Mouse (Mus musculus): ENCODE data around the gene Fbxo22.
"Not testable (repeated sequence)": the region's sequence is repeated elsewhere in the genome, so short reads cannot be mapped to it uniquely, and the experiment has no call there.

Fbxo22 gene

DNA sequence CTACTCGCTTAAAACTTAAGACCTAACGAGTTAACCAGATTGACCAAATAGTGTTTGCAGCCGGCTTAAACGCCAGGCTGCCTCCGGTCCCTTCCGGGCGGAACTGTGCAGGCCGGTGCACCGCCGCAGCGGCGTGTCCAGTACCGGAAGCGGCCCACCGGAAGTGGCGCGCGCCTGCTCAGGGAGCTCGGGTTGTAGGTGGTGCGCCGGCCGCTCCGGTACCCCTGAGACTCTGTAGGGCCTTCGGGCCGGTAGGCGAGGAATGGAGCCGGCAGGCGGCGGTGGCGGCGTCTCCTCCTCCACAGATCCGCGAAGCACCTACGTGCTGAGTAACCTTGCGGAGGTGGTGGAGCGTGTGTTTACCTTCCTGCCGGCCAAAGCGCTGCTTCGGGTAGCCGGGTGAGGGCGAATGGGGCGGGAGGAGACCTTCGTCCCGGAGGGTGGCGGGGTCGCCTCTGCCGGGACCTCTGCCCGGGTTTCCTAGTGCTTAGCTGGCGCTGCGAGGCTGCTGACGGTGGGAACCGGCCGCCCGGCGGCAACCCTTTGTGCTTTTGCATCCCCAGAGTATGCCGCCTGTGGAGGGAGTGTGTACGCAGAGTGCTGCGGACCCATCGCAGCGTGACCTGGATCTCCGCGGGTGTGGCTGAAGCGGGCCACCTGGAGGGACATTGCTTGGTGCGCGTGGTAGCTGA is at the start of gene Fbxo22:
TSS of gene Fbxo22 (plus strand) at position 136 of the 692 bp plus-strand sequence.
- DNase-seq (ENCODE audit: low spot score): peak; percentile 69

GRCm38 (mm10) chr9:55170655-55171412 is 37.9 kb upstream of the Fbxo22 start:
- DNase-seq (ENCODE audit: low spot score): no peak

GRCm38 (mm10) chr9:55172195-55172685 is 36.5 kb upstream of the Fbxo22 start:
- DNase-seq (ENCODE audit: low spot score): no peak

DNA sequence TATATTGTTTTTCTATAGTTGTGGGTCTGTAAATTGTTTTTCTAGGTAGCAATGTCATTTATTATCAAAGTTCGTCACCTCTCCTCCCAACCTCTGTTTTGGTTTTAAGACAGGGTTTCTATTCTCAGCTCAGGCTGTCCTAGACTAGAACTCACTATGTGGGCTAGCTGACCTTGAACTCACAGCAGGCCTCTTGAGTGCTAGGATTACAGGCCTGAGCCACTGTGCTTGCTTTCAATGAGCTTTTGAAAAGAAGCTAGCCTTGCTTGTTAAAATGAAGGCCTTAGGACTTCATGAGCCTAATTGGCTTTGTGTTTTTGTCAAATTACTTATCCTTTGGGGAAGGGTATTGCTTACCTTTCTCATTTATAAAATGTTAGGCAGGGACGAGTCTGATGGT is 34.5 kb upstream of the Fbxo22 start:
- DNase-seq (ENCODE audit: low spot score): no peak

GRCm38 (mm10) chr9:55195876-55196275 is 12.8 kb upstream of the Fbxo22 start:
- DNase-seq (ENCODE audit: low spot score): no peak

GRCm38 (mm10) chr9:55198260-55198659 is 10.5 kb upstream of the Fbxo22 start:
- DNase-seq (ENCODE audit: low spot score): no peak

DNA sequence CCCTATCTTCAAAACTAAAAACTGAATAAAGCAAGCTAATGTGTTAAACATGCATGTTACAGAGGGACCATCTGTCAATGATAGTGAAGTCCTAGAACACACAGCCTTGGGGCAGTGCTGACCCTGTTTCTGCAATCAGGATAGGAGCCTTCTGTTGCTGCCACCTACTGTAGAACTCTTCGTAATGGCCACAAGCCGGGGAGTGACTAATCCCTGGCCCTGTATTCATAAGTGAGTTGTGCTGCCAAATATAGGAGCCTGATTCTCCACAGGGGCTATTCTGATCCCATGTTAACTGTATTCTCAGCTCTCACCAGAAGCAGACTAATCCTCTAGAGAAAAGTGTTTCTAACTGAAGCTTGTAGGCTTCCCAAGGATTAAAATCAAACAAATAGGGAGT is 9.4 kb upstream of the Fbxo22 start:
- no peak for DNase-seq (ENCODE audit: low spot score)

- no peak for DNase-seq (ENCODE audit: low spot score)
Observed at GRCm38 (mm10) chr9:55208458-55208789, 301 bp upstream of the Fbxo22 start.

GRCm38 (mm10) chr9:55211611-55212010 is 2.9 kb downstream of the Fbxo22 start:
- DNase-seq (ENCODE audit: low spot score): no peak

- no peak for DNase-seq (ENCODE audit: low spot score)
Observed at GRCm38 (mm10) chr9:55213396-55213795, 4.7 kb downstream of the Fbxo22 start.

GRCm38 (mm10) chr9:55215056-55215455 is 6.3 kb downstream of the Fbxo22 start:
- no peak for DNase-seq (ENCODE audit: low spot score)

DNA sequence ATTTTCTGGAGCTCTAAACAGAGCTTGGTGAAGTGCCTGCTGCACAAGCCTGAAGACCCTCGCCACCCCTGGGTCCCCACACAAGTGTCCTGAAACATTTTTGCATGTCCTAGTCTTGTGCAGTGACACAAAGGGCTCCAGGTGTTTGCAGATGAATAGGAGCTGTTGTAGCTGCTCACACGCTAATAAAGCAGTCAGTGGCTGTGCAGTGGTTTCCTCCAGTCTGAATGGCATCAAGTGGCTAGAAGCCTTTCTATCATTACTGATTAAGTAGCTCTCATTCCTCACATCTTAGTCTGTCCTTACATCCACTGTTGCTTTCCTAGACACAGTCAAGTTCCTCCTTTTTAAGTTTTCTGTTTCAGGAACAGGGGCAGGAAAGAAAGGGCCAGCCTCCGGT is 6.9 kb downstream of the Fbxo22 start:
- no peak for DNase-seq (ENCODE audit: low spot score)

- no peak for DNase-seq (ENCODE audit: low spot score)
Observed at GRCm38 (mm10) chr9:55216078-55216477, 7.4 kb downstream of the Fbxo22 start.

DNA sequence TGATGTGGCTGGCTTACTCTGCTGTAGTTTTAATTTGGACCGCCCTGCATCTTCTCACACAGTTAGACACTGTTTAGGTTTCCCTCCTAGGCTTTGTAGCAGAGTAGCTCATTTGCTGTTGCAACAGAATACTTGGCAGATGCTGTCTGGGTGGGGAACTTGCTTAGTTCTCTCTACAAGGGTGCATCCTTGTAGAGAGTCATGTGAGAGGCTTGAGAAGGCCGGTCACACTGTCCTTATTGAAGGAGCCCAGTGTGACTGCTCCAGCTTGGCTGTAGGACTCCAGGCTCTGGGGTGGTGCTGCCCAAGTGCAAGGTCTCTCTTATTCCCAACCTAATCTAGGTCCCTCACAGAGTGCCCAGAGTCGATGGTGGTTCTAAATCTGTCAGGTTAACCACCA is 8.7 kb downstream of the Fbxo22 start:
- DNase-seq (ENCODE audit: low spot score): no peak

DNA sequence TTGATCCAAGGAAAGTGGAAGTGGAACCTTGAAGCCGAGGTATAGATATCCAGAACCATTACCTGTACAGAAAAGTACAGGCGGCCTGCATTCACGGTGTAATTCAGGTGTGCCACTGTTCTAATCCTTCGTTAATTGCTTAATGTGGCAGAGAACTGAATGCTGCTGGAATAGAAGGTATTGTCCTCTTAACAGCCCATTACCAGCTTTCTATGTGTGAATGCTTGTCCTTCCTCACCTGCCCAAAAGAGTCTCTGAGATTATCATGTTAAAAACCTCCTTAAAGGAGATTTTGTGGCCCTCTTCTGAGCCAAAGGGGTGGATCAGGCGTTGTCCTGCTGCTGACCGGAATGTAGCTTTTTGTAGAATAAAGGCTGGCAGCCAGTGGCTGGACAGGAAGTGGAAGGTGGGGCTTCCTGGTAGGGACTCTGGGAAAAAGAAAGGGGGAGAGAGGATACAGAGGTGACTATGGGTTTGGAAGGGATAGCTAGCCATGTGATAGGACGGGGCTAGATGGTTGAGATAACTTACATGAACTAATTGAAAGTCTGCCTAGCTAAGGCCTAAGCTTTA is 16.5 kb downstream of the Fbxo22 start:
- no peak for DNase-seq (ENCODE audit: low spot score)

DNA sequence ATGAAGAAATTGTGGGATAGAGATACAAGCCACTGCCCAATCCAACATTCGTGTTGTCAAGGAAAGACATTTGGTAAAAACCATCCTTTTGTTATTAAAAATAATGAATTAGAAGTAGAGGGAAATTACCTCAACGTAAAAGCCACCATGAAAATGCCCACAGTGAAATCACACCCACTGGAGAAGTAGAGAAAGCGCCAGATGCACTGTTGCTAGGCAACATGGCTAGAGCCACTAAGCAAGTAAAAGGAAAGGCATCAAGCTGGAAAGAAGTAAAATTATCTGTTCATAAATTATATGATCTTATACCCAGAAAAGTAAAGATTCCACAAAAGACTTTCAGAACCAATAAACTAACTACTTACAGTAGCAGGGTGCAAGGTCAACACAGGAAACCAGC is 17.5 kb downstream of the Fbxo22 start:
- DNase-seq (ENCODE audit: low spot score): no peak

- no peak for DNase-seq (ENCODE audit: low spot score)
Observed at GRCm38 (mm10) chr9:55228149-55228548, 19.4 kb downstream of the Fbxo22 start.

DNA sequence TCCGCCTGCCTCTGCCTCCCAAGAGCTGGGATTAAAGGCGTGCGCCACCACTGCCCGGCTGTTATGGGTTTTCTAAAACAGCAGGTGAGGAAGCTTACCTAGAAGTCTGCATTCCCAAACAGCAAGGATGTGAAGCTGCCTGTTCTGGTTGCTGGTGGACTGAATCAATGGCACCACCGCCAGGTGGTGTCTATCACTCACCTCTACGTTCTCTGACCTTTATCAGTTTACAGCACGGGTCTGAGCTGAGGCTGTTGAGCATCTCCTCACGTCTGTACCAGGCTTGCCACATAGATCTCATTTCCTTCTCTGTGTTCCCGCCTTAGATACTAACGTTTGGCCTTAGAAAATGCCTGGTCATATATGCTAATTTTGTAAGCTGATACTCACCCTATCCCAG is 20.3 kb downstream of the Fbxo22 start:
- no peak for DNase-seq (ENCODE audit: low spot score)

DNA sequence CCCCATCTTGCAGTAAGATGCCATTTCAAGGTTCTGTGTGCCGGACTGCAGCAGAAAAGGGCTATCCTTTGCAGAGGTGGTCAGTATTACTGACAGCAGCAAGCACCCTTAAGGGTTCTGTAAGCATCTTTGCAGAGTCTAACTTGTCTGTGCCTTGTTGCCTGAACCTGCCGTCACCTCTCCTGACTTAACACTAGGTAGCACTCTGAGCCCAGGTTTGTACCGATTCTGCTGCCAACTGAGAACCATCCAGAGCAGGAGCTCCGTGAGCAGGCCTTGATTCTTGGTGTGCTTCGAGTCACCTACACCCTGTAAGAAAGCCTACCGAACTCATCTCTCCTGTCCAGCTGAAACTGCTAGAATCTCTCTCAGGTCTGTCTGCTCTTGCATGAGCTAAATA is 22.8 kb downstream of the Fbxo22 start:
- no peak for DNase-seq (ENCODE audit: low spot score)

DNA sequence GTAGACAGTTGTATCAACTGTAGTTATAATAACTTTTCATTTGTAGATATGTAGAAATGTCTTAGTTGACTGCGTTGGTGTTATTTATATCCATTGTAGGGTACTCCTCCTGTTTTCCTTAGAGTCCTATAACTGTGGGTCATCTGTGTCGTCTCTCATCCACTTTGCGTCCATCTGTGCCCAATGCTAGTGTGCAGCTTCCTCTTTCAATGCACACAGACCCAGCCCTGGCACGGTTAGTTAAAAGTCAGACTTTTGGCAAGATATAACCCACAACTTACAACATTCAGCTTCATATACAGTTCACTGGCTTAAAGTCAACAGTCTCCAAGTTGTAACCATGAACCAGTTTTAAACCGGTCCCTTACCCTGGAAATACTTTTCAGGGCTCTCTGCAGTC is 23.4 kb downstream of the Fbxo22 start:
- DNase-seq (ENCODE audit: low spot score): no peak

- DNase-seq (ENCODE audit: low spot score): no peak
Observed at GRCm38 (mm10) chr9:55232586-55232985, 23.9 kb downstream of the Fbxo22 start.

DNA sequence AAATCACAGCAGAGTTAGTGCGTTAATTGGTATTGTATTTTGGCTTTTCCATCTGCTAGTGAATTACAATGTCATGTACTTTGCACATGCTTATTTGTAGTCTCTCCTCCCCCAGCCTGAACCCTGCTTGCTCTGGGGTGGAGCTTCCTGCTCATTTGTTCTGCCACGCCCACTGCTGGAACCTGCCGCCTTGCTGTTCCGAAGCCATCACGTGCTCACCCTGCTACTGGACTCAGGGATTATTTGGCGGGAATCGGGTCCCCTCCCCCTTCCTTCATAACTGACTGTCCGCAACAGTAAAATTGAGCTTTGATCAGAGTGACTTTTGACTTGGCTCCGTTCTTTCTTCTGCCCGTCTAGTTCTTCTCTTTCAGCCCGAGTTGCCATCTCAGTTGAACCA is 24.4 kb downstream of the Fbxo22 start:
- DNase-seq (ENCODE audit: low spot score): not testable (repeated sequence)
